Mouse (Mus musculus) adrenal gland, adult 18-20 months (tissue): Measurements from ENCODE around the gene Sdr9c7. TPM values are rescaled to one million over a fixed set of nuclear protein-coding genes. Genes with fewer than 3 reads are reported as not detected.
"Not testable (repeated sequence)": the region's sequence is repeated elsewhere in the genome, so short reads cannot be mapped to it uniquely, and the experiment has no call there.

Experiments
- DNase-seq, 2 experiments: peaks; one replicate each; pipeline ENCODE4 v3.0.0; 2021 to 2022; ENCODE audit warnings: low spot score in 2 of 2
- total RNA-seq, 2 experiments: library from RNA; stranded (reverse); gene quantifications; 1 replicate in 1 of 2; 2 replicates in 1 of 2; pipeline ENCODE4 v1.2.3; 2021

Gene Sdr9c7
- total RNA-seq, 2 experiments from 2014 or later = 0.32 to 2.7 TPM

GRCm38 (mm10) chr10:127906138-127906537 is 7.8 kb downstream of the Sdr9c7 start:
- no peak for DNase-seq

GRCm38 (mm10) chr10:127907386-127907951 is 9.2 kb downstream of the Sdr9c7 start:
- no peak for DNase-seq

- no peak for DNase-seq
Measured at GRCm38 (mm10) chr10:127915578-127915977, 17.3 kb downstream of the Sdr9c7 start.

- DNase-seq = not testable (repeated sequence)
Measured at GRCm38 (mm10) chr10:127917183-127917582, 18.9 kb downstream of the Sdr9c7 start.

- no peak for DNase-seq
Measured at GRCm38 (mm10) chr10:127917651-127918050, 19.3 kb downstream of the Sdr9c7 start.

GRCm38 (mm10) chr10:127922241-127922640 is 23.9 kb downstream of the Sdr9c7 start:
- DNase-seq = no peak

- DNase-seq = no peak
Measured at GRCm38 (mm10) chr10:127923024-127923423, 24.7 kb downstream of the Sdr9c7 start.

GRCm38 (mm10) chr10:127924597-127925378 is 26.5 kb downstream of the Sdr9c7 start:
- DNase-seq = no peak

GRCm38 (mm10) chr10:127927737-127928136 is 29.4 kb downstream of the Sdr9c7 start:
- no peak for DNase-seq

- DNase-seq = no peak
Measured at GRCm38 (mm10) chr10:127932290-127932926, 34.1 kb downstream of the Sdr9c7 start.

- DNase-seq = no peak
Measured at GRCm38 (mm10) chr10:127936271-127936670, 38.0 kb downstream of the Sdr9c7 start.

GRCm38 (mm10) chr10:127936747-127937409 is 38.6 kb downstream of the Sdr9c7 start:
- DNase-seq = no peak

- peak; percentile 62 to 68 for DNase-seq
Measured at GRCm38 (mm10) chr10:127937428-127938010, 39.2 kb downstream of the Sdr9c7 start.

GRCm38 (mm10) chr10:127939667-127940066 is 41.3 kb downstream of the Sdr9c7 start:
- DNase-seq = not testable (repeated sequence)

GRCm38 (mm10) chr10:127945432-127946064 is 47.2 kb downstream of the Sdr9c7 start:
- peak; percentile 34 to 36 for DNase-seq

GRCm38 (mm10) chr10:127949596-127950130 is 51.3 kb downstream of the Sdr9c7 start:
- DNase-seq = no peak

- no peak for DNase-seq
Measured at GRCm38 (mm10) chr10:127951390-127951789, 53.1 kb downstream of the Sdr9c7 start.

- DNase-seq = no peak
Measured at GRCm38 (mm10) chr10:127951821-127952220, 53.5 kb downstream of the Sdr9c7 start.

GRCm38 (mm10) chr10:127955034-127955433 is 56.7 kb downstream of the Sdr9c7 start:
- no peak for DNase-seq

- peak; percentile 73 to 81 for DNase-seq
Measured at GRCm38 (mm10) chr10:127956168-127956816, 58.0 kb downstream of the Sdr9c7 start.
